Mouse (Mus musculus) right cerebral cortex, adult 18-20 months (tissue): Measurements from ENCODE around the gene Tatdn3.

Experiments
- DNase-seq: peaks from one replicate; pipeline ENCODE4 v3.0.0; 2022; ENCODE audit warnings: mixed read lengths

Gene Tatdn3

DNA sequence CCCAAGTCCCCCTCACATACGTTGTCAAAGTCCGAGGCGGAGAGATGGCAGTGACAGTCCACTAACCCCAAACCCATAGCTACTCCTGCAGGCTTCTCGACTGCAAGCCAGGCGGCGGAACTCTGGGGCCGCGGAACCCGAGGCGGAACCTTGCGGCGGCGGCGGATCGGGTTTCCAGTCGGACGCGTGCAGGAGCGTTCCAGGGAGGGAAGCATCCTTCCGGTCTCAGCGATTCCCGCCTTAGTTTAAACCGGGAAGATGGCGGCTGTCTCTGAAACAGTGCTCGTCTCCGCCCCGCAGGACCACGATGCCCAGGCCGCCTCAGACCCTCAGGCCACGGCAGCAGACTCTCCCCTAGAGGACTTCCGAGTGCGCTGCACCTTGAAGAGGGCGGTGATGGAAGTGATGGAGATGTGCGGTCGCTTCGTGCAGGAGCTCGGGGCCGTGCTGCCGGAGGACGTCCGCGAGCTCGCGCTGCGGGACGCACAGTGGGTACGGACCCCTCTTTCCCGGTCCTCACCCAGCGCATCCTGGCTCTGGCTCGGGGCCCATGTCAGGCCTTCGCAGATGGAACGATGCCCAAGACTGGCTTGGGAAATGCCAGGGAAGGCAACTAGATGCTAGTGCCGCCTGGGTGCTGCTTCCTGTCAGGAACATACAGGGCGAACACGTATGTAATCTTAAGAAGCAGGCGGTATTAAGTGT lies at the start of gene Tatdn3, which contains the start of gene Nsl1:
Tatdn3 (minus strand) TSS at position 152 of the 705 bp plus-strand sequence.
Nsl1 (plus strand) TSS at position 232 of the 705 bp plus-strand sequence.
- peak; percentile 91 for DNase-seq

DNA sequence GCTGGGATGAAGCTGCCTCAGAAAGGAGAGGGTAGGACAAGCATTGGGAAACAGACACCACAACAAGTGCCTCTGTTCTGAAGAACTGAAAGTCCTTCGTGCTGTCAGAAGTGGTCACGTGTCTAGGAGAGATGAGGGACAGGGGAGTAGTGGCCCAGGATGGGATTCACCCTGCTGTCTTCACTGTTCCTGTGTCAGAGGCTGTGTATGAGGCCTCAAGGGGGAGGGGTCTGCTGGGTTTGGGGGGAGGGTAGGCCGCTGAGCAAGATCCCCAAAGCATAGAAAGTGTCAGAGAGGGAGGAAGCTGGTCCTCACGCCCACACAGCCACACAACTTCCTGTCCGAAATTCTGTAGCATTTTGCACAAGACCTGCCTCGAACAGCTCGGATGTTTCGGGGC lies 48.4 kb upstream of the Tatdn3 start:
- no peak for DNase-seq

DNA sequence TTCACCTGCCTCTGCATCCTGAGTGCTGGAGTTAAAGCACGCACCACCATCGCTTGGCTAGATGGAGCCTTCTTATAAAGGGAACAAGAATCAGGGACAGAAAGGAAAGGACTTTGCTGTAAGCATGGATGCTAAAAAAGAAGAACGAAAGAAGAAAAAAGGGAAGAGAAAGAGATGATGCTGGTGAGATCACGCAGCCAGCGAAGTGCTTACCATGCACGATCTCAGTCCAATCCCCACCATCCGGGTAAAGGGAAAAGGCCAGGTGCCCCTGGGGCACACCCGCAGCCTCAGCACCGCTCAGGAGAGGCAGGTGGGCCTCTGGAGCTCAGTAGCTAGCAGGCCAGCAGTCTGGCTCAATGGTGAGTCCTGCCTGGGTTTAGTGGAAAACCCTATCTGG lies 47.2 kb upstream of the Tatdn3 start:
- DNase-seq, result no peak

DNA sequence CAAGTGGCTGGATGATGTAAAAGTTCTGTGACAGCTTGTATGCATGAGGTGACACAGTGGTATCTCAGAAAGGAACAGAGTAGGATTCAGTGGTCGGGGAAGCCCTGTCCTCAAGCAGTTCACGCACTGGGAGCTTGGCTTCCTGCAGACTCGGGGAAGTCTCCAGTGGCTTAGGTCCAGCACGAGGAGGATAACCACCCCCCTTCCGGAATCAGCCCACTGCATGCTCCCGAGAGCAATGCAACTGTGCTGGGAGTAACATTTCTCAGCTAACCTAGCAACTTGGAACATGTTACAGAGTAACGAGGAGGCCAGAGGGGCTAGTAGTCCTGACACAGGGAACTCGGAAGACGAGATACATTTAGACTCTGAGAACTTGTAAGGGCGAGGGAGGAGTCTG lies 44.6 kb upstream of the Tatdn3 start:
- DNase-seq, result no peak

DNA sequence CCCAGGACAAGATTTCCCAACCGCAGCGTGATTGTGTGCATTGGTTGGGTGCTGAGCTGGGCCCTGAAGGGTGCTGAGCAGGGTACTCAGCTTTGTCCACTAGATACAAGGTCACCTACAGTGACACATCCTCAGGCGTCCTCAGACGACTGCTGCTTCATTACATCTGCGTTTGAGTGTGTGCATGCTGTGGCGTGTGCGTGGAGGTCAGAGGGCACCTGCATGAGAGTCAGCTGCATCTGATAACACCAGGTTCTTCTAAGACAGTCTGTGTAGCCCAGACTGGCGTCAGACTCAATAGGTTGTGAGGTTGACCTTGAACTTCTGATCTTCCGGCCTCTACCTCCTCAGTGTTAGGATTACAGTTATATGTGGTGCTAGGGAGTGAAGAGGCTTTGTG lies 42.5 kb upstream of the Tatdn3 start:
- no peak for DNase-seq

DNA sequence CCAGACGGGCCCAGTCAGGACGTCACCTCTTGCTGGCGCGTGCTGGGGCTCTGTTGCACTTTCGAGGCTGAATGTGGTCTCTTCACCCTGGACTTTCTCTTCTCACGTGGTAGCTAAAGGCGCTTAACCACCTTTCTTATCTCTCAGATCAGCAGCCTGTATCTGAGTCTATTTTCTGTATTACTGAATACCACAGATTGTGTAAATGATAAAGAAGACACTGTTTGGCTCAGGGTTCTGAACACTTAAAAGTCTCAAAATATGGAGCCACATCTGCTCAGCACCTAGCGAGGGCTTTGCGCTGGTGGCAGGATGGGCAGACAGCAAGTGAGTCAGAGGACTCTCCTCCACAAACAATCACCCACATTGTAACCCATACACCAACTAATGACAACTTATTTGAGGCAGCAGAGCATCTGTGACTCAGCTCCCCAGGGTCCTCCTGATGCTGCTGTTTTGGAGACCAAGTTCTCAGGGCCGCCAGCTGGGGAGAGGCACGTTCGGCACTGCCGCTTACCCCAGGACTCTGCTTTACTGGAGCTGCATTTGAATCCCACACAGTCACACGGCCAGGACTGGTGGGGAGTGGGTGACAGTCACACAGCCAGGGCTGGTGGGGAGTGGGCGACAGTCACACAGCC lies 40.1 kb upstream of the Tatdn3 start:
- peak; percentile 31 for DNase-seq

DNA sequence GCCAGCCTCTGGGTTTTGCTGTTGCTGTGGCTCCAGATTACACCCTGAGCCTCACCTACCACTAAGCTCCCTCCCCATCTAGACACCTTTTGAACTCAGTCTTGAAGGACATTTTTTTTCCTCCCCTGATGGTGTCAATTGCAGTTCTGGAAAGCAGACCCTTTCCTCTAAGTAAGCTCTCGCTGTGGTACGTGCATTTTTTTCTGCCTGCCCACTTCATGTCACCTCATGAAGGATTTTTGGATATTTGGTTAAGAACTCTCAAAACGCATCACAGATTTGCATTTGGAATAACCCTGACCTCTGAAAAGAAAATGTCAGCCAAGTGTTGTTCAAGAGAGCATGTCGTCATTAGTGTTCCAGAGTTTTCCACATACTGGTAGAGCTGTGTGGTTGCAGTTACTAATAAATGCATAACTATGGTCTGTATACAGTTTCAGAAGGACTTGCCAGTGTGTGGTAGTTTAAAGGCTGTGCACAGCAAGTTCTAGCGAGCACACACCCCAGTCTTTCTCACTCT lies 37.1 kb upstream of the Tatdn3 start:
- DNase-seq, result no peak

DNA sequence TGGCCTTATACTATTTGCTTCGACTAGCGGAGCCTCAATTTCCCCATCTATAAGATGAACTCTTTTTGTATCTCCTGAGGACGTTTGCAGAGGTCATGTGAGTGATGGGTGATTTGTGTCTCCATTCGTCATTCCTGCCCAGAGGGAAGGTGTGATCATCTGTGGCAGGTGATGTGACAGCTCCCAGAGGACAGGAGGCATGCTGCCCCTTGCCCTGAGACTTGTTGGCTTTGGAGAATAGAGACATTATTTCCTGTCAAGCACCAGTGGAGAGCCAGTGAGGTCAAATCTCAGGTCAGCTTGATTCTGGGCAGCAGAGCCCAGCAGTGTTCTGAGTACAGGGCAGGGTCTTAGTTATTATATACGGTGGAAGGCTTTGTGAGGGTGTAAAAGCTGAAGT lies 36.4 kb upstream of the Tatdn3 start:
- no peak for DNase-seq

DNA sequence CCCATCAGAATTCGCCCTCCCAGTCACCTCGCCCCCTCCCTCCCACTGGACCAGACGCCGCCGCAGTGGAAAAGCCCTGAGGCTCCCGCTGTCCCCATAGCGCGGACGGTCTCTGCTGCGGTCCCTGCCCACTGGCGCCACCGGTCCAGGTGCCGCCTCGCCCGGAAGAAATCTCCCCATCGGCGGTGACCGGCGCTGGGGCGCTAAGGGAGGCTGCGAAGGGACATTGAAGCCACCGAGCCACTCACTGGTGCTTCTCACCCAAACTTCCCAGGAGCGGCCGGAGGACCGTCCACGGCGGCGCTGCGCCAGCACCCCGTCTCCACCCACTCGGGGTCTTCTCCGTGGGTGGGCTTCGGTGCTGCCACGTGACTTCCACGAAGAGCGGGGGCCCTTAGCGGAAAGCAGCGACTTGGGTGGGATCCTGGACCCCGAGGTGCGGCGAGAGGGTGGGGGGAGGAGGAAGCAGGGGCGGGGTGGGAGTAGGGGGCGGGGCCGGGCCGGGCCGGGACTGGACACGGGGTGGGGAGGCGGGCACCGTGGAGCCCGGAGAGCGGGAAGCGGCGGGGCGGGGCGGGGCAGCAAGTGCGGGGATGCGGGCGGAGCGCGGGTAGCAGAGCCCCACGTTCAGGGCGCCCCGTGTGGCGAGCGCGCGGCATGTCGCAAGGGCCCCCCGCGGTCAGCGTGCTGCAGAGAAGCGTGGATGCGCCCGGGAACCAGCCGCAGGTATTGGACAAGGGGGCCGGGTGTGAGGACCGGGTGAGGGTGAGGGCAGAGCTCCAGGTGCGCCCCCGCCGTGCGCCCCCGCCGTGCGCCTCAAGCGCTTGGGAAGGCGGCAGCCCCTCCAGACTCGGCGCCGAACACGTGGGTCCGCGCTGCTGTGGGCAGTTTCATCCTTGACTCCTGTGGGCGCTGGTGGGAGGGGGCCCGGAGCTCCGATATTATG lies 35.3 kb upstream of the Tatdn3 start, which contains the start of gene Batf3:
Batf3 (plus strand) TSS at position 46 of the 946 bp plus-strand sequence.
- no peak for DNase-seq

DNA sequence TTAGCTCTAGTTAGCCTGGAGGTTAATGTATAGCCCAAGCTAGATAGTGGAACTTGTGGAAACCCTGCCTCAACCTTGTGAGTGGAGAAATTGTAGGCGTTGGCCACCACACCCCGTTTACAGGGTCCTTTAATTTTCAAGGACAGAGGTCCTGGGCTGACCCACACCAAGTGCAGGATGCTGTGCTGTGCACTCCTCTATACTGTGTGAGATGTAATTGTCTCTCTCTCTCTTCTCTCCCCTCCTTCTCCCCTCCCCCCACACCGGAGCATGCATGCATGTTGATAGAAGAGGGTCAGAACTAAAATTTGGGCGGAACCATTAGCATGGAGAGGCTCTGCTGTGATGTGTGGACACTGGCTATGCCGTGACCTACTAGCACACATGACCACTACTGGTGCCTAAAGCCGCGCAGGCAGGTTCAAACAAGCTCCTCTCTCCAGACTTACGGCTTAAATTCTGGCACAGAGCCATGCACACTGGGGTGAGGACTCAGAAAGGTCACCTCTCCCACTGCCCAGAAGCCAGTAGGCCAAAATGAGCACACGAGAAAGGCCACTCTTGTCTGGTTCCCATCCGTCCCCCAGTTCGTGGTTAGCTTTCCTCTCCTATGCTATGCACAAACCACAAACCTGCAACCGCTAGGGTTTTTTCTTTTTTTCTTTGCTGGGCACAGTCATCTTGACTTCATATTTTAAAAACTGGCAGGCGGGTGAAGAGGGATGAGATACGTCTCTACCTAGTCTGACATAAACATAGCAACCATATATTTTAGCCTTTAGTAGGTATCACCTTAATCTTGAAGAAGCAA lies 34.3 kb upstream of the Tatdn3 start:
- no peak for DNase-seq

DNA sequence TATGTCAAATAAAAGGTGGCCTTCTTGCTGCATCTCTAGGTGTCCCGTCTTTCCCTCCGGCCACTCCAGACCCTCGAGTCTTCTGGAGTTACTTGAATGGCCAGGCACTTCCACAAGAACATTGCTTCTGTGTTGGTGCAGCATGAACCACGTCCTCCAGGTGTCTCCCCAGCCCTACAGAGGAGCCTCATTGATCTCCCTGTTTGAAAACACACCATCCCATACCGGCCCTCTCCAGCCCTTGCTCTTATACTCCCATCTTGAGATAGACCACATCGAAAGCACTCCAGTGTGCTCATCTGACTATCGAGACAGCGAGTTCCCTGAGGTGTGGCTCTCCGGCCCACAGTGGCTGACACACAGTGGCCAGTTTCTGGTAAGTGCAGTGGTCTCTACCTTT lies 32.3 kb upstream of the Tatdn3 start:
- DNase-seq, result no peak

DNA sequence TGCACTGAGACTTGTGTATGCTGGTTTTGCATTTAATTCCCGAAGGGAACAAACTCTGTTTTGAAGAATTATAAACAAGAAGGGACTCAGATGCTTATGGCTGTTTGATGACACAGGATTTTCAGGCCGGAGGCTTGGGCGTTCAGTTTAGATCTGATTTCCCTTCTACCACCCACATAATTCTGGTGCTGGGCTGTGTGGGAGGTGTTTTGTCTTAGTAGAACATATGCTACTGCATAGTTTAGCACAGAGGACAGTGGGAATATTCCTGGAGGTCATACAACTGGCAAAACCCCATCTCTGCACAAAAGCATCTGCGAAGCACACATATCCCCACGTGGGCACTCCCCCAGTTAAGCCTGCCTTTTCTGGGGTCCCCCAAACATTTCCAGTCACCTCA lies 30.8 kb upstream of the Tatdn3 start:
- peak; percentile 82 for DNase-seq

DNA sequence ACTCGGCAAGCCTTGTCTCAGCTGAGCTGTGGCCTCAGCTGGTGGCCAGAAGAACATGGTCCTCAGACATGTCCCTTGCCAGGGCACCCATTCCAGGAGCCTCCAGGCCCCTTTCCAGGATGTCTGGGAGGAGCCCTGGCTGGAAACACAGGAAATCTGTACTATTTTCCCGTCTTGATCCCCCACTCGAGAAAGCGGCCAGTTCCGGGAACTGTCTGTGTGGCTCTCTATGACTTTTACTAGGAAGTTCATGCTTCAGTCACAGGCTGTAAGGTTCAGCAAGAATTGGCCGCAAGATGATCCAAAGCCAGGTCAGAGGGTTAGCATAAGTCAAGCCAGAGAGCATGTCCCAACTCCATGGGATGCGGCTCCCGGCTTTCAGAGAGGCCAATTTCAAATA lies 29.3 kb upstream of the Tatdn3 start:
- no peak for DNase-seq

DNA sequence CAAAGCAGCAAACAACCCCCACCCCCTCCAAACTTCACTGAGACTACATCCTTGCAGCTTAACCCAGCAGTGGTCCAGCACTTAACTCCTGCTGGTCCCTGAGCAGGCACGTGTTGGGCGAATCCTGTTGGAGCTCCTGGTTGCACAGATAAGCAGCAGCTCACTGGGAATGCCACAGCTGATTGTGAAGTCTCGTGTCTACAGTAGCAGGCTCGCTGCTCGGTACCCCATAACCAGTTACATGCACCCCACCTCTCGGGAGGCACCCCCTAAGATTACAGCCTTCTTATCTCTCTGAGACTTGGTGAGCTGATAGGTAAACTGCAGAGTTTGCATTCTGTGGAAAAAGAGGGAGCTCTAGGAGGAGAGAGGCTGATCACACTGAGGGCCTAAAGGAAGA lies 26.6 kb upstream of the Tatdn3 start:
- DNase-seq, result no peak

DNA sequence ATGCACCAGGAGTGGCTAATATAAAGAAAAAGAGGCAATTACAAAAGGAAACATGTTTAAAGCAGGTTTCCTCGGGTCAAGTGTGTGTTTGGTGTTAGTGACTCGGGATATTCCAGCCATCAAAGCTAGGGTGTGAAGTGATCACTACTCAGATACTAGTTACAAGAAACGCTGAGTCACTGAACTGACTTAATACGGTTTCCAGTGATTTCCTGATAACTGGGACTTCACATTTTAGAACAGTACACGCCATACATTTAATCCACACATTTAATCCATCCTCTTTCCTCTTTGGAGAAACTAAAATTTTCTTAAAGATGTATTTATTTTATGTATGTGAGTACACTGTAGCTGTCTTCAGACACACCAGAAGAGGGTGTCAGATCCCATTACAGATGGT lies 25.2 kb upstream of the Tatdn3 start:
- no peak for DNase-seq

DNA sequence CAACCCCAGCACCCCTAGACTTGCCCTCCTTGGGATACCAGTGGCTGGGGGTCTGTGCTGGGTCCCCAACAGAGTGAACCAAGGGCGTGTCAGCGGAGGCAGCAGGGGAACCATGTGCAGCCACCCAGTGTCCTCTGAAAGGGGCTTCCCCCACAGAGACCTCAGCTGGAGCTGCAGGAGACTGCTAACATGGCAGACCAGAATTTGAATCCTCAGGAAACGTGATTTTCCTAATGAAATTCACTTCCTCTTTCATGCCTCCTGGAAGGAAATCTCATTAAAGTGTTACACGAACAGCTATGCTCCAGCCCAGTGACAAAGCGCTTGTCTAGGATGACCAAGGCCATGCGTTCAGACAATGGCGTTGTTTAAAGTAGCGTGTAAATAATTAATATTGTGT lies 24.2 kb upstream of the Tatdn3 start:
- DNase-seq, result no peak

DNA sequence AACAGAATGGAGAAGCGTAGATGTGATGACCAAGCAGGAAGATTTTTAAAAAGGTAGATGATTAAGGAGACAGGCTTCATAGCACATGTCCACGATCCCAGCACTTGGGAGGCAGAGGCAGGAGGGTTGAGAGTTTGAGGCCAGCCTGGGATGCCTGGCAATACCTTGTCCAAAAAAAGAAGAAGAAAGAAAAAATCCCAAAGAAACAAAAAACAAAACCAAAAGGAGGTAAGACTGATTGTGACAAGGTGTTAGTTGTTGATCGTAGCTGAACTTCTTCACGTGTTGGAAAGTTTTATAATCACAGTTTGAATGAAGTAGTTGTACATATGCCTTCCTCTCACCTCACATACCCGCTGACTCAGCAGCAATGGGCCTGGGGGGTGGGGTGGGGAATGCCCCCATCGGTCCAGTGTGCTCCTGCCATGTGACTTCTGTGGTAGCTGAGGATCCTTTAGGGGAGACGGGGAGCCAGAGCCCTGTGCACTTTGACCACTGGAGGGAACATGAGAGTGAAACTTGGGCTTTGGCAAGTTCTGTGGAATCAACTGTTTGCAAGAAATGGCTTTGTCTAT lies 23.7 kb upstream of the Tatdn3 start:
- DNase-seq, result no peak

DNA sequence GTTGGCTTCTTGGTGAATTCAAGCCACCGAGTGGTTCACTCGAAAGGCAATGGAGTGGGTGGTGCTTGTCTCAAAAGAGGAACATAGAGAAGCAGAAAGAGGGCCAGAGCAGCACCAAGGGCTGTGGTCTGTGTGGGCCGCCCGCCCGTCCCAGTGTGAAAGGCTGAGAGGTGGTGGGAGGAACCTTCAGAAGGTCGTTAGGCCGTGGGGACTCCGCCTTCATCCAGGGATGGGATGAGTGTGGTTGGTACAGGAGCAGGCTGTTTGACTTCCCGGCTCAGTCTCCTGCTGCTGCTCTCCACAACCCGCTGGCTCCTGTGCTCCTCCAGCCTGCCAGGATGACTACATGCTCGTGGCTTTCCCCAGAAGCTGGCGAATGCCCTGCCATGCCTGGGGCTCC lies 22.9 kb upstream of the Tatdn3 start:
- no peak for DNase-seq

DNA sequence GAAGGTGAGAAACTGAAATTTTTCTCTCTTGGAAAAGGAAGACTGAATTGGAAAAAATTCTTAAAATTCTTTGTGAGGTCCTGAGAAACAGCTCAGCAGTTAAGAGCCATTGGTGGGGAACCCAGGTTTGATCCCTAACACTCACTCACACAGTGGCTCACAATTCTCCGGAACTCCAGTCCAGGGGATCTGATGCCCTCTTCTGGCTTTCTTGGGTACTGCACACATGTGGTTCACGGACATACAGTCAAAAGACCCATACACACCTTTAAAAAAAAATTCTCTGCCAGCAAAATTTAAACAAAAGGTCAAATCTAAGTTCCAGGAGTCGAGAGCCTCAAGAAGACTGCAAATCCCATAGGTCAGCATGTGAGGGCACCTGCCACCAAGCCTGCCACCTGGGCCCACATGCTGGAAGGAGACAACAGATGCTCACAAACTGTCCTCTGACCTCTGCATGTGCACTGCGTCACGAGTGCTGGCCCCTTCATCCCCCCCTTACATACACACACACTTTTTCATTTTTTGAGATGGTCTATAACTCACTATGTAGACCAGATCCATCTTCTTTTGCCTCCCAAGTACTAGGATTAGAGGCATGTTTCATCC lies 22.3 kb upstream of the Tatdn3 start:
- no peak for DNase-seq

DNA sequence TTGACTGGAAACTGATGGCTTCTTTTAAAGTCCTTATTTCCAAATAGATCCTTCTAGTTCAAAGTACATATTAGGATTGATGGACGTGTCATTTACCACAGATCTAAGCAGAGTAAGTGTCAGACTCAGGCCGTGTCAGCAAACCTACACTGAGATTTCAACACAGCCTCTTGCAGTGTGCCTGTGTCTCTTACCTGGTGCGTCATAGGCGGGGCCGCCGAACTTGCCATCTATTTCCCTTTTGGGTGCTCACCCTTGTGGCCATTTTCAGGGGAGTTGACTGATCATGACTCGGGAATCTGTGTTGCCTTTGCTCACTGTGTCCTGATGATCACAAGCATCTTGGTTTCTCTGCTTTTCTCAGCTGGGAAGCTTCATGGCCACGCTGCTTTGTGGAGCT lies 20.5 kb upstream of the Tatdn3 start:
- DNase-seq, result no peak

DNA sequence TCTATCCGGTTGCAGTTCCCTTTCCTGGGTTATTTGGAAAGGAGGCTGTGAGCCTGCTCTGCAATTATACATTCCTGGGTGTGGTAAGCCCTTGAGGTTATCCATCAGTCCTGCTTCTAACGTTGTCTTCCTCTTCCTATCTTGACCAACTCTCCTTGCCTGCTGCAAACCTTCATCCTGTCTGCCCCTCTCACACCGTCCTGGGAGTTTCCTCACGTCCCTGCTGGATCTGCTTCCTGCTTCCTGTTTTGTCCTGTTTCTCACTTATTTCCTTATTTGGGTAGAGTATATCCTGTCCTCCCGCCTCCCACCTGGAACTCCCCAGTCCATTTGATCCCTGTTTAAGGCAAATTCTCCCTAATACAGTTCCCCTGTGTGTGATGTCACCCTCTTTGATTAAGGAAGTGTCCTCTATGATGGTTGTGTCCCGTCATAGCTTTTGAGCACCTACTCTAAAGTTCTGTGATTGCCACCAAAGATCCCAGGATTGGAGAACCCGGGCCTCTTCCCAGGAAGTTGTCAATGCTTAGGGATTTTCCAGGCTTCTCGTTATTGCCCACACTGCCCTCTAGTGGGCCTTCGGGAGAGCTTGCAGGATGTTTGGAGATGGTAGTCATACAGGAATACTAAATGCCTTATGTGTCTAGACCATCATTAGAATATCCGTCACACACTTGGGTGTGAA lies 12.6 kb upstream of the Tatdn3 start:
- DNase-seq, result peak; percentile 49
